Mouse (Mus musculus) forebrain, postnatal 0 days (tissue): Measurements from ENCODE around the gene Tyw1. TPM values are rescaled to one million over a fixed set of nuclear protein-coding genes. Genes with fewer than 3 reads are reported as not detected.
"Not testable (repeated sequence)": the region's sequence is repeated elsewhere in the genome, so short reads cannot be mapped to it uniquely, and the experiment has no call there.

ENCODE experiments used
- ATAC-seq: fragments of 200-750 bp; cut with Nextera tagmentation; 2 replicates; pipeline ENCODE4 v1.8.0; 2017; ENCODE audit warnings: mild to moderate bottlenecking, moderate library complexity
- DNase-seq: peaks from one replicate; pipeline ENCODE4 v3.0.0-alpha.2; 2015
- H3K27ac ChIP-seq: fragments of 300-500 bp; sonication (generic); 2 replicates; pipeline ENCODE4 v1.5.1; 2014; ENCODE audit warnings: low read depth, mild to moderate bottlenecking, antibody characterized with exemption, low read length, moderate library complexity, mixed read lengths
- H3K27me3 ChIP-seq: fragments of 300-500 bp; sonication (generic); 2 replicates; pipeline ENCODE4 v1.6.1; 2014; ENCODE audit warnings: mild to moderate bottlenecking, low read length, mixed read lengths; ENCODE audit not compliant: insufficient read depth
- H3K36me3 ChIP-seq: fragments of 300-500 bp; sonication (generic); 2 replicates; pipeline ENCODE4 v1.6.1; 2014; ENCODE audit warnings: mild to moderate bottlenecking, moderate library complexity; ENCODE audit not compliant: insufficient read depth
- H3K4me1 ChIP-seq: fragments of 300-500 bp; sonication (generic); 2 replicates; pipeline ENCODE4 v1.6.1; 2014; ENCODE audit warnings: antibody characterized with exemption; ENCODE audit not compliant: insufficient read depth
- H3K4me2 ChIP-seq: fragments of 300-500 bp; sonication (generic); 2 replicates; pipeline ENCODE4 v1.6.1; 2014; ENCODE audit warnings: low read depth, mild to moderate bottlenecking, moderate library complexity
- H3K4me3 ChIP-seq: fragments of 300-500 bp; sonication (generic); 2 replicates; pipeline ENCODE4 v1.5.1; 2014; ENCODE audit warnings: low read depth, low read length, mixed read lengths
- H3K9ac ChIP-seq: fragments of 300-500 bp; sonication (generic); 2 replicates; pipeline ENCODE4 v1.6.1; 2014; ENCODE audit warnings: mild to moderate bottlenecking
- H3K9me3 ChIP-seq: fragments of 300-500 bp; sonication (generic); 2 replicates; pipeline ENCODE4 v1.6.1; 2016; ENCODE audit warnings: low read length
- CTCF ChIP-seq: sonication (generic); IDR thresholded peaks from 2 replicates; pipeline ENCODE4 v1.5.1; 2016; ENCODE audit warnings: antibody characterized with exemption, control low read depth, low read depth
- WGBS: fragments of 180-500 bp; shearing (Covaris S2); extraction: QIAGEN DNeasy Blood & Tissue Kit; methylation state at CpG from one replicate; pipeline ENCODE4 v1.1.7; 2014; 5-methylcytosine and 5-hydroxymethylcytosine counted together
- polyA plus RNA-seq: library from polyadenylated mRNA; unstranded; fragments of >200 nt; fragmentation: Nextera tagmentation; extraction: Ambion mirVana; gene quantifications from 2 replicates; pipeline ENCODE4 v1.2.1, GENCODE M21; 2015
- total RNA-seq: library from RNA; depleted of rRNA; stranded (reverse); fragments of >200 nt; gene quantifications from 2 replicates; pipeline ENCODE4 v1.2.3, GENCODE M21; 2014

Tyw1 gene
- total and polyA plus RNA-seq, 2 experiments from 2014 or later = 18.5 to 19.8 TPM

- H3K27me3 ChIP-seq = no peaks in the 10 kb centered on the region
- no peak overlapping the region for H3K27ac ChIP-seq
- no peaks in the 10 kb centered on the region for H3K4me1 ChIP-seq
- 92% methylated on average over 12 of the region's 12 CpGs for WGBS
- no peaks in the 10 kb centered on the region for H3K9me3 ChIP-seq
- no peak for TF ChIP-seq CTCF
- no peak for ATAC-seq
- H3K4me3 ChIP-seq = no peak overlapping the region
- H3K36me3 ChIP-seq = peaks cover 90% of the 10 kb centered on the region
- no peak for DNase-seq
- no peak overlapping the region for H3K4me2 ChIP-seq
- no peak overlapping the region for H3K9ac ChIP-seq
Observed at GRCm38 (mm10) chr5:130241426-130241825, 14.0 kb upstream of the Tyw1 start.

GRCm38 (mm10) chr5:130247823-130248222, 7.6 kb upstream of the Tyw1 start:
- no peak for TF ChIP-seq CTCF
- H3K4me3 ChIP-seq = no peak overlapping the region
- no peak for DNase-seq
- no peaks in the 10 kb centered on the region for H3K27me3 ChIP-seq
- no peaks in the 10 kb centered on the region for H3K4me1 ChIP-seq
- H3K9me3 ChIP-seq = no peaks in the 10 kb centered on the region
- no peak overlapping the region for H3K9ac ChIP-seq
- peaks cover 88% of the 10 kb centered on the region for H3K36me3 ChIP-seq
- ATAC-seq = no peak
- H3K4me2 ChIP-seq = no peak overlapping the region
- H3K27ac ChIP-seq = no peak overlapping the region
- WGBS = 81% methylated on average over 5 of the region's 5 CpGs

- WGBS = 20% methylated on average over 19 of the region's 19 CpGs
- peak; percentile 41 for TF ChIP-seq CTCF
Observed at GRCm38 (mm10) chr5:130254164-130255016, 1.0 kb upstream of the Tyw1 start.

GRCm38 (mm10) chr5:130255799-130256525, 543 bp downstream of the Tyw1 start:
- peaks cover 13% of the 10 kb centered on the region; the same call in 1 of the 2 replicates for H3K4me1 ChIP-seq
- peak overlapping the region; percentile 67 for H3K4me2 ChIP-seq
- not testable (repeated sequence) for H3K9me3 ChIP-seq, H3K27me3 ChIP-seq, DNase-seq, H3K9ac ChIP-seq, ATAC-seq, H3K27ac ChIP-seq
- peak overlapping the region; percentile 68 for H3K4me3 ChIP-seq
- 33% methylated on average over 20 of the region's 20 CpGs for WGBS
- TF ChIP-seq CTCF = peak; percentile 27; the same call in 1 of the 2 replicates
- H3K36me3 ChIP-seq = peaks cover 17% of the 10 kb centered on the region

More at GRCm38 (mm10) chr5:130254164-130255016, 1.0 kb upstream of the Tyw1 start:
- Histone ChIP-seq H3K4me3 (peak overlapping the region; percentile 68), H3K9me3 (no peaks in the 10 kb centered on the region), H3K4me2 (peak overlapping the region; percentile 67), H3K4me1 (peaks cover 13% of the 10 kb centered on the region; the same call in 1 of the 2 replicates), H3K27me3 (no peaks in the 10 kb centered on the region), H3K9ac (peak overlapping the region; percentile 84), H3K27ac (peak overlapping the region; percentile 89), H3K36me3 (peaks cover 33% of the 10 kb centered on the region)
- no peak for ATAC-seq
- peak; percentile 49 for DNase-seq

GRCm38 (mm10) chr5:130256678-130257271, 1.4 kb downstream of the Tyw1 start:
- peaks cover 13% of the 10 kb centered on the region; the same call in 1 of the 2 replicates for H3K4me1 ChIP-seq
- peak; percentile 95 for DNase-seq
- H3K36me3 ChIP-seq = peaks cover 12% of the 10 kb centered on the region
- peak overlapping the region; percentile 69; the same call in 1 of the 2 replicates for H3K27ac ChIP-seq
- WGBS = under 1% methylated on average over 25 of the region's 25 CpGs
- TF ChIP-seq CTCF = no peak
- peak overlapping the region; percentile 68 for H3K4me3 ChIP-seq
- peak overlapping the region; percentile 72 for H3K9ac ChIP-seq
- peak; percentile 96 for ATAC-seq
- H3K9me3 ChIP-seq = no peaks in the 10 kb centered on the region
- peak overlapping the region; percentile 59 for H3K4me2 ChIP-seq
- no peaks in the 10 kb centered on the region for H3K27me3 ChIP-seq

GRCm38 (mm10) chr5:130257303-130257702, 1.9 kb downstream of the Tyw1 start:
- peak; percentile 2; the same call in 1 of the 2 replicates for ATAC-seq

More at GRCm38 (mm10) chr5:130257303-130257702, 1.9 kb downstream of the Tyw1 start:
- Histone ChIP-seq H3K36me3 (peaks cover 10% of the 10 kb centered on the region; the same call in 1 of the 2 replicates), H3K4me1 (peaks cover 13% of the 10 kb centered on the region; the same call in 1 of the 2 replicates), H3K27ac (peak overlapping the region; percentile 69; the same call in 1 of the 2 replicates), H3K4me3 (peak overlapping the region; percentile 68), H3K9ac (peak overlapping the region; percentile 72), H3K27me3 (no peaks in the 10 kb centered on the region), H3K4me2 (peak overlapping the region; percentile 59), H3K9me3 (no peaks in the 10 kb centered on the region)
- DNase-seq = no peak
- no peak for TF ChIP-seq CTCF
- 11% methylated on average over 8 of the region's 8 CpGs for WGBS
